ENCODE assay signal across 8 mouse cellular contexts in genomic region chr17:34109038-34109805, GRCm38 (mm10). TPM values are rescaled to one million over a fixed set of nuclear protein-coding genes. Genes with fewer than 3 reads are reported as not detected.
DNase-seq lines count a peak whose midpoint lies in the region; ATAC-seq and TF ChIP-seq lines count a peak whose summit lies in the region.
"Had no signal": no experiment of that assay in that cellular context is flagged by ENCODE, and none has a peak within 500 bp of the region (broad histone marks: within the 10 kb centered on the region; RNA-seq: fewer than 3 reads in every experiment).

No protein-coding gene starts in this region.

- ATAC-seq in liver, embryonic 12.5 days: peak; percentile 19; the same call in 1 of the 2 replicates
- 0 out of 2 replicates have a peak, but pooled peaks have one; percentile 42 for ATAC-seq in hindbrain, embryonic 14.5 days (ENCODE audit: low FRiP score)

- H3K4me1 ChIP-seq in liver, embryonic 12.5 days: 0 out of 2 replicates have a peak, but pooled peaks cover 3% of the 10 kb centered on the region
- H3K4me1 ChIP-seq in hindbrain, embryonic 14.5 days (replicated peaks; ENCODE audit: control insufficient read depth, insufficient read depth, low read length): no peaks in the 10 kb centered on the region

- WGBS in liver, embryonic 12.5 days (ENCODE audit: insufficient replicate concordance): 75% methylated on average over 14 of the region's 14 CpGs
- WGBS in hindbrain, embryonic 14.5 days: 78% methylated on average over 14 of the region's 14 CpGs

- TF ChIP-seq POLR2A in brain, embryonic 14.5 days (IDR thresholded peaks at IDR 0.05; ENCODE audit: borderline replicate concordance, extremely low read depth, insufficient read depth, insufficient read length, poor library complexity, severe bottlenecking): no peak

- 0 out of 2 replicates have a peak, but pooled peaks cover 3% of the 10 kb centered on the region for H3K27me3 ChIP-seq in liver, embryonic 12.5 days (replicated peaks)
- H3K27me3 ChIP-seq in hindbrain, embryonic 14.5 days (ENCODE audit: control insufficient read depth, insufficient read depth, low read length): no peaks in the 10 kb centered on the region
- no peaks in the 10 kb centered on the region for H3K27me3 ChIP-seq in splenic B cell, adult 2 months (ENCODE audit: control insufficient read depth, insufficient read depth, low read length, poor library complexity, severe bottlenecking)
- H3K27me3 ChIP-seq: stomach, embryonic 15.5 days had no signal

- TF ChIP-seq CTCF in brain, embryonic 14.5 days (IDR thresholded peaks at IDR 0.05; ENCODE audit: borderline replicate concordance, extremely low read depth, insufficient read depth, insufficient read length): peak; percentile 40; the same call in 1 of the 2 replicates

- no peak overlapping the region for H3K9ac ChIP-seq in liver, embryonic 12.5 days
- H3K9ac ChIP-seq in hindbrain, embryonic 14.5 days: no peak overlapping the region
- H3K9ac ChIP-seq: stomach, embryonic 15.5 days had no signal

- H3K4me3 ChIP-seq in liver, embryonic 12.5 days: no peak overlapping the region
- H3K4me3 ChIP-seq in hindbrain, embryonic 14.5 days (replicated peaks; ENCODE audit: low read length): no peak overlapping the region
- H3K4me3 ChIP-seq: stomach, embryonic 15.5 days had no signal

- DNase-seq in liver: no peak
- DNase-seq in brain, embryonic 14.5 days (ENCODE audit: low read depth): peak; percentile 63
- no peak for DNase-seq in hindbrain, embryonic 14.5 days (ENCODE audit: low spot score)
- DNase-seq in splenic B cell, adult 2 months (ENCODE audit: low read depth, low spot score): peak; percentile 72
- no peak for DNase-seq in spleen, postnatal 4 days (ENCODE audit: low spot score in 2 of 2)
- no peak for DNase-seq in left cerebral cortex, adult 9 months (ENCODE audit: low spot score in 2 of 2)

- H3K27ac ChIP-seq in liver, embryonic 12.5 days: no peak overlapping the region
- H3K27ac ChIP-seq in hindbrain, embryonic 14.5 days: no peak overlapping the region

- H3K9me3 ChIP-seq in liver, embryonic 12.5 days (replicated peaks): no peaks in the 10 kb centered on the region
- H3K9me3 ChIP-seq in hindbrain, embryonic 14.5 days (ENCODE audit: control insufficient read depth, low read length): peaks cover 4% of the 10 kb centered on the region; the same call in 1 of the 2 replicates
- H3K9me3 ChIP-seq: stomach, embryonic 15.5 days had no signal

- H3K4me2 ChIP-seq in liver, embryonic 12.5 days: no peak overlapping the region
- no peak overlapping the region for H3K4me2 ChIP-seq in hindbrain, embryonic 14.5 days (replicated peaks)
- H3K4me2 ChIP-seq: stomach, embryonic 15.5 days had no signal

- peaks cover 54% of the 10 kb centered on the region for H3K36me3 ChIP-seq in liver, embryonic 12.5 days
- H3K36me3 ChIP-seq in hindbrain, embryonic 14.5 days (replicated peaks; ENCODE audit: control insufficient read depth, insufficient read depth): peaks cover 52% of the 10 kb centered on the region
- H3K36me3 ChIP-seq in splenic B cell, adult 2 months (ENCODE audit: control insufficient read depth, insufficient read depth, low read length, poor library complexity, severe bottlenecking): peaks cover 30% of the 10 kb centered on the region

RNA-seq across cellular contexts. Expression of gene H2-DMa, which starts 10.1 kb away (rescaled TPM):
- 3.1 and 4.3 TPM in 2 replicates for polyA plus RNA-seq in liver, embryonic 12.5 days (2016; fragmentation: Nextera tagmentation; extraction: Ambion mirVana)
- 12.0 and 16.4 TPM in 2 replicates for polyA plus RNA-seq in brain, embryonic 14.5 days (2012; rRNA removed)
- 19.2 and 20.2 TPM in 2 replicates for polyA plus RNA-seq in hindbrain, embryonic 14.5 days (2014; fragmentation: Nextera tagmentation; extraction: Ambion mirVana)

RNA-seq across cellular contexts. Expression of gene Brd2, which starts 13.2 kb away (rescaled TPM):
- polyA plus RNA-seq in liver, embryonic 12.5 days (2016; fragmentation: Nextera tagmentation; extraction: Ambion mirVana): 59.9 and 66.1 TPM in 2 replicates
- polyA plus RNA-seq in brain, embryonic 14.5 days (2012; rRNA removed): 186 and 256 TPM in 2 replicates
- polyA plus RNA-seq in hindbrain, embryonic 14.5 days (2014; fragmentation: Nextera tagmentation; extraction: Ambion mirVana): 133 and 136 TPM in 2 replicates

RNA-seq across cellular contexts. Expression of gene H2-Oa, which starts 17.1 kb away (rescaled TPM):
- polyA plus RNA-seq in liver, embryonic 12.5 days (2016; fragmentation: Nextera tagmentation; extraction: Ambion mirVana): 0.37 and 0.56 TPM in 2 replicates
- 0.07 and 0.20 TPM in 2 replicates for polyA plus RNA-seq in brain, embryonic 14.5 days (2012; rRNA removed)
- 0.29 TPM in 1 of 2 replicates, not detected in the other for polyA plus RNA-seq in hindbrain, embryonic 14.5 days (2014; fragmentation: Nextera tagmentation; extraction: Ambion mirVana)

RNA-seq across cellular contexts. Expression of gene H2-DMb2, which starts 33.9 kb away (rescaled TPM):
- 0.30 and 0.35 TPM in 2 replicates for polyA plus RNA-seq in liver, embryonic 12.5 days (2016; fragmentation: Nextera tagmentation; extraction: Ambion mirVana)
- polyA plus RNA-seq in brain, embryonic 14.5 days (2012; rRNA removed): 0.18 and 0.40 TPM in 2 replicates
- polyA plus RNA-seq in hindbrain, embryonic 14.5 days (2014; fragmentation: Nextera tagmentation; extraction: Ambion mirVana): 0.16 TPM in 1 of 2 replicates, not detected in the other

RNA-seq across cellular contexts. Expression of gene H2-DMb1, which starts 43.6 kb away (rescaled TPM):
- polyA plus RNA-seq in liver, embryonic 12.5 days (2016; fragmentation: Nextera tagmentation; extraction: Ambion mirVana): 0.21 and 0.45 TPM in 2 replicates
- polyA plus RNA-seq in brain, embryonic 14.5 days (2012; rRNA removed): 0.82 and 1.1 TPM in 2 replicates
- polyA plus RNA-seq in hindbrain, embryonic 14.5 days (2014; fragmentation: Nextera tagmentation; extraction: Ambion mirVana): 0.72 and 0.76 TPM in 2 replicates

Comparison
In these comparisons a context has a peak if more than half of its experiments do, and no peak if none do; other contexts are left out.
1. DNase-seq: peak in brain, embryonic 14.5 days (single experiment) and splenic B cell, adult 2 months (single experiment); none in liver (single experiment), hindbrain, embryonic 14.5 days (single experiment), spleen, postnatal 4 days (0 of 2) and left cerebral cortex, adult 9 months (0 of 2).